ENCODE assay signal across 15 mouse cellular contexts in genomic region chr15:7081795-7082194, GRCm38 (mm10). TPM values are rescaled to one million over a fixed set of nuclear protein-coding genes. Genes with fewer than 3 reads are reported as not detected.
DNase-seq lines count a peak whose midpoint lies in the region; ATAC-seq and TF ChIP-seq lines count a peak whose summit lies in the region.
"Had no signal": no experiment of that assay in that cellular context is flagged by ENCODE, and none has a peak within 500 bp of the region (broad histone marks: within the 10 kb centered on the region; RNA-seq: fewer than 3 reads in every experiment).

No protein-coding gene starts in this region.

- H3K27me3 ChIP-seq in heart, postnatal 0 days (ENCODE audit: control insufficient read depth, insufficient read depth, low read length) = no peaks in the 10 kb centered on the region
- H3K27me3 ChIP-seq in lung, embryonic 16.5 days (ENCODE audit: control insufficient read depth, insufficient read depth, low read depth, low read length) = no peaks in the 10 kb centered on the region
- no peaks in the 10 kb centered on the region for H3K27me3 ChIP-seq in lung, postnatal 0 days (replicated peaks; ENCODE audit: insufficient read depth, low read length)
- no peaks in the 10 kb centered on the region for H3K27me3 ChIP-seq in hindbrain, postnatal 0 days (ENCODE audit: insufficient read depth, low read length)
- H3K27me3 ChIP-seq: embryonic facial prominence, embryonic 15.5 days; liver, embryonic 13.5 days had no signal

- peak overlapping the region; percentile 24; the same call in 1 of the 2 replicates for H3K4me2 ChIP-seq in heart, postnatal 0 days (ENCODE audit: low read depth, low read length)
- peak overlapping the region; percentile 9; the same call in 1 of the 2 replicates for H3K4me2 ChIP-seq in lung, embryonic 16.5 days (ENCODE audit: low read depth, low read length)
- H3K4me2 ChIP-seq in lung, postnatal 0 days (replicated peaks; ENCODE audit: low read depth, low read length) = no peak overlapping the region
- H3K4me2 ChIP-seq in hindbrain, postnatal 0 days (ENCODE audit: low read depth, low read length) = no peak overlapping the region
- H3K4me2 ChIP-seq: embryonic facial prominence, embryonic 15.5 days; liver, embryonic 13.5 days had no signal

- no peak for TF ChIP-seq CTCF in gastrocnemius, adult 2 months (IDR thresholded peaks at IDR 0.05)
- TF ChIP-seq CTCF in heart, postnatal 0 days (IDR thresholded peaks at IDR 0.05; ENCODE audit: low read depth) = no peak
- TF ChIP-seq CTCF in lung, postnatal 0 days (IDR thresholded peaks at IDR 0.05) = no peak
- no peak for TF ChIP-seq CTCF in hindbrain, postnatal 0 days (IDR thresholded peaks at IDR 0.05; ENCODE audit: low read depth)

- H3K4me1 ChIP-seq in heart, postnatal 0 days (ENCODE audit: control insufficient read depth, insufficient read depth) = peaks cover 12% of the 10 kb centered on the region; the same call in 1 of the 2 replicates
- peaks cover 10% of the 10 kb centered on the region for H3K4me1 ChIP-seq in lung, embryonic 16.5 days (replicated peaks; ENCODE audit: control insufficient read depth, insufficient read depth, low read length)
- H3K4me1 ChIP-seq in lung, postnatal 0 days (ENCODE audit: insufficient read depth, low read depth, low read length) = no peaks in the 10 kb centered on the region
- H3K4me1 ChIP-seq in hindbrain, postnatal 0 days (ENCODE audit: insufficient read depth, low read length) = no peaks in the 10 kb centered on the region; the same call in 1 of the 2 replicates
- H3K4me1 ChIP-seq: liver, embryonic 13.5 days had no signal

- no peaks in the 10 kb centered on the region for H3K36me3 ChIP-seq in heart, postnatal 0 days (replicated peaks; ENCODE audit: control insufficient read depth, insufficient read depth, low read length)
- H3K36me3 ChIP-seq in lung, embryonic 16.5 days (ENCODE audit: control insufficient read depth, insufficient read depth, low read length) = no peaks in the 10 kb centered on the region
- no peaks in the 10 kb centered on the region for H3K36me3 ChIP-seq in lung, postnatal 0 days (ENCODE audit: insufficient read depth, low read length)
- H3K36me3 ChIP-seq in hindbrain, postnatal 0 days (ENCODE audit: insufficient read depth, low read length) = no peaks in the 10 kb centered on the region
- H3K36me3 ChIP-seq: embryonic facial prominence, embryonic 15.5 days; liver, embryonic 13.5 days had no signal

- H3K9me3 ChIP-seq in heart, postnatal 0 days (replicated peaks; ENCODE audit: control insufficient read depth, low read length) = no peaks in the 10 kb centered on the region
- H3K9me3 ChIP-seq in lung, embryonic 16.5 days (ENCODE audit: control insufficient read depth, low read length) = no peaks in the 10 kb centered on the region
- no peaks in the 10 kb centered on the region for H3K9me3 ChIP-seq in lung, postnatal 0 days (ENCODE audit: low read length)
- H3K9me3 ChIP-seq in hindbrain, postnatal 0 days (ENCODE audit: low read length) = no peaks in the 10 kb centered on the region
- H3K9me3 ChIP-seq: embryonic facial prominence, embryonic 15.5 days; liver, embryonic 13.5 days had no signal

- no peak for TF ChIP-seq EP300 in heart, postnatal 0 days (IDR thresholded peaks at IDR 0.05; ENCODE audit: low read depth)
- no peak for TF ChIP-seq EP300 in lung, postnatal 0 days (IDR thresholded peaks at IDR 0.05)

- intact Hi-C loops in gastrocnemius, adult 2 months (cut with DNase I) = no loop called here
- intact Hi-C loops in heart, postnatal 10 days (cut with DNase I) = no loop called here

- WGBS in heart, postnatal 0 days = 25% methylated on average over 15 of the region's 15 CpGs
- 32% methylated on average over 15 of the region's 15 CpGs for WGBS in lung, embryonic 16.5 days
- WGBS in lung, postnatal 0 days = 34% methylated on average over 15 of the region's 15 CpGs
- 49% methylated on average over 15 of the region's 15 CpGs for WGBS in hindbrain, postnatal 0 days

- ATAC-seq in heart, postnatal 0 days (ENCODE audit: insufficient read depth, low read depth) = no peak
- peak; percentile 49; the same call in 1 of the 2 replicates for ATAC-seq in lung, embryonic 16.5 days (ENCODE audit: low read depth)
- no peak for ATAC-seq in lung, postnatal 0 days
- no peak for ATAC-seq in hindbrain, postnatal 0 days

- H3K4me3 ChIP-seq in gastrocnemius, adult 2 months = no peak overlapping the region
- no peak overlapping the region for H3K4me3 ChIP-seq in heart, postnatal 0 days (ENCODE audit: low read depth, low read length)
- no peak overlapping the region for H3K4me3 ChIP-seq in lung, embryonic 16.5 days (ENCODE audit: low read length)
- H3K4me3 ChIP-seq in lung, postnatal 0 days (ENCODE audit: low read depth, low read length) = no peak overlapping the region
- no peak overlapping the region for H3K4me3 ChIP-seq in hindbrain, postnatal 0 days (ENCODE audit: low read length)
- H3K4me3 ChIP-seq: embryonic facial prominence, embryonic 15.5 days; liver, embryonic 13.5 days had no signal

- H3K9ac ChIP-seq in heart, postnatal 0 days (replicated peaks; ENCODE audit: low read depth, low read length) = no peak overlapping the region
- H3K9ac ChIP-seq in lung, embryonic 16.5 days (ENCODE audit: low read length) = no peak overlapping the region
- H3K9ac ChIP-seq in lung, postnatal 0 days (replicated peaks; ENCODE audit: low read depth) = no peak overlapping the region
- H3K9ac ChIP-seq in hindbrain, postnatal 0 days (replicated peaks; ENCODE audit: low read length) = no peak overlapping the region
- H3K9ac ChIP-seq: embryonic facial prominence, embryonic 15.5 days; liver, embryonic 13.5 days had no signal

- DNase-seq in gastrocnemius, adult 2 months = no peak
- DNase-seq in gastrocnemius, postnatal 10 days = no peak
- no peak for DNase-seq in heart, postnatal 0 days (ENCODE audit: low spot score)
- DNase-seq in heart, postnatal 10 days = no peak
- no peak for DNase-seq in lung, postnatal 0 days (ENCODE audit: low spot score)
- DNase-seq in ZHBTc4 (ENCODE audit: low read depth, low spot score) = peak; percentile 97
- no peak for DNase-seq in hindbrain, postnatal 0 days (ENCODE audit: low spot score)
- DNase-seq: adrenal gland, adult 8-10 months; cerebellum, adult 11-12 months; kidney, postnatal 4 days; left cerebral cortex, postnatal 4 days; liver, embryonic 13.5 days had no signal

- peak overlapping the region; percentile 85; the same call in 1 of the 2 replicates for H3K27ac ChIP-seq in gastrocnemius, adult 2 months
- H3K27ac ChIP-seq in heart, postnatal 0 days (ENCODE audit: low read depth) = no peak overlapping the region
- no peak overlapping the region for H3K27ac ChIP-seq in lung, embryonic 16.5 days (ENCODE audit: low read length)
- no peak overlapping the region for H3K27ac ChIP-seq in lung, postnatal 0 days (ENCODE audit: low read length)
- no peak overlapping the region for H3K27ac ChIP-seq in hindbrain, postnatal 0 days
- H3K27ac ChIP-seq: embryonic facial prominence, embryonic 15.5 days; liver, embryonic 13.5 days; macrophage had no signal

RNA-seq across cellular contexts. Expression of gene Lifr, which starts 8.6 kb away (rescaled TPM):
- total RNA-seq in gastrocnemius, adult 2 months (2021) = 10 to 100 TPM; 66.2 to 83.3 TPM
- total RNA-seq in gastrocnemius, postnatal 10 days (2021) = 10 to 100 TPM; 48.4 to 55.9 TPM
- total RNA-seq in heart, postnatal 0 days (2014; rRNA removed; ENCODE audit: low replicate concordance) = 24.0 and 34.9 TPM in 2 replicates
- polyA plus RNA-seq in heart, postnatal 0 days (2015; fragmentation: Nextera tagmentation; extraction: Ambion mirVana) = 14.9 and 15.1 TPM in 2 replicates
- total RNA-seq in heart, postnatal 10 days (2021) = 10 to 100 TPM; 50.2 to 54.0 TPM
- 22.7 and 26.4 TPM in 2 replicates for polyA plus RNA-seq in lung, embryonic 16.5 days (2015; fragmentation: Nextera tagmentation; extraction: Ambion mirVana)
- 29.7 and 35.5 TPM in 2 replicates for polyA plus RNA-seq in lung, postnatal 0 days (2015; fragmentation: Nextera tagmentation; extraction: Ambion mirVana)
- total RNA-seq in hindbrain, postnatal 0 days (2014; rRNA removed) = 38.4 and 47.2 TPM in 2 replicates
- polyA plus RNA-seq in hindbrain, postnatal 0 days (2015; fragmentation: Nextera tagmentation; extraction: Ambion mirVana) = 17.3 and 19.6 TPM in 2 replicates

Comparison
In these comparisons a context has a peak if more than half of its experiments do, and no peak if none do; other contexts are left out.
1. H3K4me2 ChIP-seq: peak in heart, postnatal 0 days (single experiment) and lung, embryonic 16.5 days (single experiment); none in lung, postnatal 0 days (single experiment) and hindbrain, postnatal 0 days (single experiment).